Mouse (Mus musculus) lung, postnatal 0 days (tissue): ENCODE data around the gene Fcrl6. TPM values are rescaled to one million over a fixed set of nuclear protein-coding genes. Genes with fewer than 3 reads are reported as not detected.

ENCODE experiments used
- ATAC-seq: fragments of 200-750 bp; cut with Nextera tagmentation; 2 replicates; pipeline ENCODE4 v1.8.0; 2017; ENCODE audit warnings: moderate library complexity
- DNase-seq: peaks from one replicate; pipeline ENCODE4 v3.0.0-alpha.2; 2016; ENCODE audit warnings: low spot score
- H3K27ac ChIP-seq: fragments of 300-500 bp; sonication (generic); 2 replicates; pipeline ENCODE4 v1.5.1; 2014; ENCODE audit warnings: antibody characterized with exemption, mild to moderate bottlenecking, low read length, mixed read lengths
- H3K27me3 ChIP-seq: fragments of 300-500 bp; sonication (generic); replicated peaks from 2 replicates; pipeline ENCODE4 v1.6.1; 2014; ENCODE audit warnings: low read length, mixed read lengths; ENCODE audit not compliant: insufficient read depth
- H3K36me3 ChIP-seq: fragments of 300-500 bp; sonication (generic); 2 replicates; pipeline ENCODE4 v1.6.1; 2014; ENCODE audit warnings: low read length, mixed read lengths; ENCODE audit not compliant: insufficient read depth
- H3K4me1 ChIP-seq: fragments of 300-500 bp; sonication (generic); 2 replicates; pipeline ENCODE4 v1.6.1; 2014; ENCODE audit warnings: antibody characterized with exemption, low read depth, low read length, mixed read lengths; ENCODE audit not compliant: insufficient read depth
- H3K4me2 ChIP-seq: fragments of 300-500 bp; sonication (generic); replicated peaks from 2 replicates; pipeline ENCODE4 v1.6.1; 2014; ENCODE audit warnings: low read depth, mild to moderate bottlenecking, low read length, moderate library complexity, mixed read lengths
- H3K4me3 ChIP-seq: fragments of 300-500 bp; sonication (generic); 2 replicates; pipeline ENCODE4 v1.5.1; 2014; ENCODE audit warnings: low read depth, low read length
- H3K9ac ChIP-seq: fragments of 300-500 bp; sonication (generic); replicated peaks from 2 replicates; pipeline ENCODE4 v1.6.1; 2014; ENCODE audit warnings: low read depth, mild to moderate bottlenecking
- H3K9me3 ChIP-seq: fragments of 300-500 bp; sonication (generic); 2 replicates; pipeline ENCODE4 v1.6.1; 2016; ENCODE audit warnings: low read length, mixed read lengths
- CTCF ChIP-seq: IDR thresholded peaks from 2 replicates; pipeline ENCODE4 v1.5.1; 2016; ENCODE audit warnings: antibody characterized with exemption, mild to moderate bottlenecking
- EP300 ChIP-seq: IDR thresholded peaks from 2 replicates; pipeline ENCODE4 v1.6.1; 2016; ENCODE audit warnings: antibody characterized with exemption, mild to moderate bottlenecking, control low read depth
- WGBS: fragments of 180-500 bp; shearing (Covaris S2); extraction: QIAGEN DNeasy Blood & Tissue Kit; methylation state at CpG from one replicate; pipeline ENCODE4 v1.1.7; 2014; 5-methylcytosine and 5-hydroxymethylcytosine counted together
- polyA plus RNA-seq: library from polyadenylated mRNA; unstranded; fragments of >200 nt; fragmentation: Nextera tagmentation; extraction: Ambion mirVana; gene quantifications from 2 replicates; pipeline ENCODE4 v1.2.1, GENCODE M21; 2015

Fcrl6 gene
- polyA plus RNA-seq, 1 experiment from 2014 or later: not detected

DNA sequence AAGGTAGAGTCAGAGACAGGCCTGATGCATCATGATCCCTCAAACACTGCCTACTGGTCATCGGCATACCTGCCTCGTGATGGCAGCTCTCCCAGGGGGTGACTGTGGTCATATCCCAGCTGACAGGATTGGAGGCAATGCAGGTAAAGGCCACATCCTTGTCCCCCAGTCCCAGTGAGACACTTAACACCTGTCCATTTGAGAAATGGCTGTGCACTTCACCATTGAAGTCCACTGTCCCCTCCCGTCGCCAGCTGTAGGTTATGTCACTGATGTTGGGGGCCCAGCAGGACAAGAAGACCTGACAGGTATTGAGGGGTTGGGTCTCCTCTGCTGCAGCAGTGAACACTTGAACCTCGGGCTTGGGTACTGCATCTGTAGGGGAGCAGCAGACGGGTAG lies 18.1 kb downstream of the Fcrl6 start:
- Histone ChIP-seq H3K4me3 (no peak overlapping the region), H3K27ac (no peak overlapping the region), H3K9ac (no peak overlapping the region), H3K36me3 (no peaks in the 10 kb centered on the region), H3K9me3 (no peaks in the 10 kb centered on the region), H3K4me1 (no peaks in the 10 kb centered on the region), H3K27me3 (no peaks in the 10 kb centered on the region), H3K4me2 (no peak overlapping the region)
- ATAC-seq (no peak), DNase-seq (no peak)
- WGBS: 80% methylated on average over 6 of the region's 6 CpGs
- TF ChIP-seq EP300 (no peak), CTCF (no peak)

DNA sequence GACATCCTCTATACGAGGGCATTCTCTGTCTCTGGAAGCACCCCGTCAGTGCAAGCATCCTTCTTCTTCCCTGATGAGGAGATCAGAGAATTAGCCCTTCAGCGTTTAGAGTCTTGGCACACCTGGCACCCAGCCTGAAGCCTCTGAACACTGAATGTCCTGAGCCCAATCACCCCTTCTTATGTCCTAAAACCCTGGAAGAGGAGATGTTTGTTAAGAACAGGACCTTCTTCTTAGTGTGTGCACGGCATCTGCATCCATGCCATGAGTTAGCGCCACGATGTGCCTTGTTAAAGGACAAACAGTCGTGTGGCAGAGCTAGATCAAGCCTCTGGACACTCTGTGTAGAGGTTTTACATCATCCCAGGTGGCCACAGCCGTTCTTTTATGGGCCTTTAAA lies 19.9 kb downstream of the Fcrl6 start:
- no peaks in the 10 kb centered on the region for H3K36me3 ChIP-seq
- no peaks in the 10 kb centered on the region for H3K9me3 ChIP-seq
- no peak overlapping the region for H3K9ac ChIP-seq
- no peak overlapping the region for H3K4me3 ChIP-seq
- no peaks in the 10 kb centered on the region for H3K4me1 ChIP-seq
- no peak overlapping the region for H3K27ac ChIP-seq
- no peaks in the 10 kb centered on the region for H3K27me3 ChIP-seq
- TF ChIP-seq CTCF (no peak), EP300 (no peak)
- H3K4me2 ChIP-seq: no peak overlapping the region
- ATAC-seq: no peak
- WGBS: 84% methylated on average over 8 of the region's 8 CpGs
- DNase-seq: no peak

DNA sequence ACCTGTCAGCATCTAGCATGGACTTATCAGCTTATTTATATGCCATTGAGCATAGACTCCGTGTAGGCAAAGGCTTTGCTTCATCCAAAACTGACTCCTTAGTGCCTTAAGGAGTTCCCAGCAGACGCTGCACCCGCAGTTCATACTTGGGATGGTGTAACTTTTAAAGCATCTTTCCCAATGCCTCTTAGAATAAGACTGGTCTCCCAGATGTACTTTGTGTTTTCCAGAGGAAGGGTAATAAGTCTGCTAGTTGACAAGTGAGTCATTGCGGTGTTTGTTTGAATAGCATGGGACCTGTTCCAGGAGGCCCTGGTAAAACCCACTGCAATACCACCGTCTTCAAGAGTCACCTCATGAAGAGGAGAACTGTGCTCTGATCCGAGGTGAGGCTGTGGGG lies 22.2 kb downstream of the Fcrl6 start:
- peak; percentile 35 for ATAC-seq
- 48% methylated on average over 6 of the region's 6 CpGs for WGBS
- peak; percentile 59 for DNase-seq
- Histone ChIP-seq H3K4me2 (no peak overlapping the region), H3K4me3 (no peak overlapping the region), H3K36me3 (no peaks in the 10 kb centered on the region), H3K4me1 (no peaks in the 10 kb centered on the region), H3K9me3 (no peaks in the 10 kb centered on the region), H3K9ac (no peak overlapping the region), H3K27me3 (no peaks in the 10 kb centered on the region), H3K27ac (no peak overlapping the region)
- TF ChIP-seq CTCF (no peak), EP300 (no peak)

DNA sequence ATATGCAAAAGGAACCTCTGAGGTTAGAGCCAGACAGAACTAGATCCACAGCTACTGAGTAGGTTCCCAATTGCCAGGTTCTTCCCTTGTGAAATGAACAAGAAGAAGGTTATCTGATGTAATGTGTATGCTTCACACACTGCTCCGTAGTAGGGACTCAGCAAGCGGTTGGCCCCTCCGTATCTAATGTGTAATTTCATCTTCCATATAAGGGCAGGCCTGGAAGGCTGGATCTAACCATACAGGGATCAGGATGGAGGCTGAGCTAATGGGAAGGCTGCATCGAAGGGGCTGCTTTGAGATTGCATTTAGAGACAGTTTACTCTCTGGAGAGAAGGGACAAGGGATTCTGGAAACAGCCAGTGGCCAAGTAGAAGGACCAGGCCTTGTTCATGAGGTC lies 34.6 kb downstream of the Fcrl6 start:
- WGBS: 38% methylated on average over 4 of the region's 4 CpGs
- DNase-seq (peak; percentile 3), ATAC-seq (no peak)
- no peaks in the 10 kb centered on the region; the same call in 1 of the 2 replicates for H3K4me1 ChIP-seq
- H3K27ac ChIP-seq: no peak overlapping the region
- H3K9ac ChIP-seq: no peak overlapping the region
- TF ChIP-seq EP300 (no peak), CTCF (no peak)
- no peak overlapping the region for H3K4me3 ChIP-seq
- H3K4me2 ChIP-seq: no peak overlapping the region
- no peaks in the 10 kb centered on the region for H3K9me3 ChIP-seq
- H3K27me3 ChIP-seq: no peaks in the 10 kb centered on the region
- no peaks in the 10 kb centered on the region for H3K36me3 ChIP-seq

- Histone ChIP-seq H3K4me1 (peaks cover 10% of the 10 kb centered on the region), H3K27ac (no peak overlapping the region), H3K4me2 (no peak overlapping the region), H3K27me3 (no peaks in the 10 kb centered on the region; the same call in 1 of the 2 replicates), H3K4me3 (no peak overlapping the region), H3K36me3 (no peaks in the 10 kb centered on the region), H3K9me3 (no peaks in the 10 kb centered on the region), H3K9ac (no peak overlapping the region)
- 67% methylated on average over 3 of the region's 3 CpGs for WGBS
- ATAC-seq (no peak), DNase-seq (no peak)
- TF ChIP-seq EP300 (no peak), CTCF (no peak)
These were observed 36.2 kb downstream of the Fcrl6 start for GRCm38 (mm10) chr1:172566131-172566530.

DNA sequence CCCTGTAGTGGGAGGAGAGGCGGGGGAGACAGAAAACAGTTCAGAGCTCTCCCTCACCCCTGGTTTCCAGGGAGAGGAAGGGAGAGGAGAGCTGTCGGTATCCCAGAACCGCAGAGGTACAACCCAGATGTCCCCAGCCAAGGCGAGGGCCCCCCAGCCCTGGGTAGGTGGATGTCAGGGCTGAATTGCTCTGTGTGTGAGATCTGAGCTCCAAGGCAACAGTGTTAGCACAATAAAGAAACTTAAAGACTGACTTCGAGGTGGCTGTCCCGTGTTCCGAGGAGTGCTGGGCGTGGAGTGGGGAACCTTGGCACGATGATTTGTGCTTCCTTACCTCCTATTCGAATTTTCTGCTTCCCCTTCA lies 38.9 kb downstream of the Fcrl6 start:
- TF ChIP-seq CTCF: no peak
- TF ChIP-seq EP300: no peak
- Histone ChIP-seq H3K27me3 (no peaks in the 10 kb centered on the region; the same call in 1 of the 2 replicates), H3K9me3 (no peaks in the 10 kb centered on the region), H3K9ac (peak overlapping the region; percentile 30), H3K4me2 (peak overlapping the region; percentile 87), H3K27ac (peak overlapping the region; percentile 58; the same call in 1 of the 2 replicates), H3K36me3 (no peaks in the 10 kb centered on the region), H3K4me1 (peaks cover 15% of the 10 kb centered on the region), H3K4me3 (peak overlapping the region; percentile 51)
- WGBS: 3% methylated on average over 10 of the region's 10 CpGs
- no peak for DNase-seq
- ATAC-seq: no peak; the same call in 1 of the 2 replicates
